Mouse (Mus musculus): ENCODE measurements around the gene Cyp2g1. TPM values are rescaled to one million over a fixed set of nuclear protein-coding genes. Genes with fewer than 3 reads are reported as not detected.
"Not testable (repeated sequence)": the region's sequence is repeated elsewhere in the genome, so short reads cannot be mapped to it uniquely, and the experiment has no call there.

Gene Cyp2g1
- polyA plus RNA-seq, 1 experiment from 2014 or later = not detected

GRCm38 (mm10) chr7:26831556-26832292 lies 23.0 kb downstream of the Cyp2g1 start:
- not testable (repeated sequence) for H3K4me3 ChIP-seq (ENCODE audit: low read depth, low read length)

DNA sequence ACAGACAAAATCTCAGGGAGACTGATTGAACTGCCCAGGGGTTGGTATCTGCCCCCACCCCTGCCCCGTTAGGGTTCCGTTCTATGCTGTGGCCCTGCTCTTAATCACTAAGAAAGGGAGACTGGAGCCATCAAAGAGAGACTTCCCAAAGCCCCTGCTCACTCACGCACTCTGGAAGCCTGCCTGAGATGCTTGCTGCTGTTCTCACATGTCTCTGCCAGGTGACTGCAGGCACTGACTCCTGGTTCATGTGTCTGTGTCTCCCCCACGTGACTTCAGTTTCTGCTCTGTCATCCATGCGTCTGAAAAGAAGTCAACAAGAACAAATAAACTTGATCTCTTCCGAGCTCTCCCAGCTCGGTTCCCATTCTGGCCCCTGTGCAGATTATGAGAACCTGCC lies 24.0 kb downstream of the Cyp2g1 start:
- not testable (repeated sequence) for H3K9me3 ChIP-seq (ENCODE audit: control insufficient read depth, low read length); H3K27ac ChIP-seq (ENCODE audit: low read depth, low read length); H3K4me3 ChIP-seq (ENCODE audit: low read depth, low read length); H3K9ac ChIP-seq (ENCODE audit: low read depth, low read length); DNase-seq (ENCODE audit: low spot score); H3K36me3 ChIP-seq (ENCODE audit: control insufficient read depth, insufficient read depth, low read length); H3K4me2 ChIP-seq; H3K27me3 ChIP-seq (replicated peaks; ENCODE audit: control insufficient read depth, insufficient read depth, low read length); H3K4me1 ChIP-seq (replicated peaks; ENCODE audit: control insufficient read depth, insufficient read depth, low read length); ATAC-seq (replicated peaks; ENCODE audit: low FRiP score)
- 76% methylated on average over 7 of the region's 7 CpGs for WGBS

More at GRCm38 (mm10) chr7:26831556-26832292, 23.0 kb downstream of the Cyp2g1 start:
- H3K36me3 ChIP-seq (ENCODE audit: control insufficient read depth, insufficient read depth, low read length); H3K9me3 ChIP-seq (ENCODE audit: control insufficient read depth, low read length); H3K4me1 ChIP-seq (replicated peaks; ENCODE audit: control insufficient read depth, insufficient read depth, low read length); ATAC-seq (replicated peaks; ENCODE audit: low FRiP score); H3K4me2 ChIP-seq; DNase-seq (ENCODE audit: low spot score); H3K9ac ChIP-seq (ENCODE audit: low read depth, low read length); H3K27me3 ChIP-seq (replicated peaks; ENCODE audit: control insufficient read depth, insufficient read depth, low read length); H3K27ac ChIP-seq (ENCODE audit: low read depth, low read length): not testable (repeated sequence)
- WGBS = 71% methylated on average over 9 of the region's 9 CpGs

- not testable (repeated sequence) for H3K36me3 ChIP-seq (ENCODE audit: control insufficient read depth, insufficient read depth, low read length); DNase-seq (ENCODE audit: low spot score); H3K4me1 ChIP-seq (replicated peaks; ENCODE audit: control insufficient read depth, insufficient read depth, low read length); H3K9me3 ChIP-seq (ENCODE audit: control insufficient read depth, low read length); H3K27me3 ChIP-seq (replicated peaks; ENCODE audit: control insufficient read depth, insufficient read depth, low read length); H3K4me2 ChIP-seq; ATAC-seq (replicated peaks; ENCODE audit: low FRiP score); H3K27ac ChIP-seq (ENCODE audit: low read depth, low read length); H3K9ac ChIP-seq (ENCODE audit: low read depth, low read length); H3K4me3 ChIP-seq (ENCODE audit: low read depth, low read length)
- 68% methylated on average over 3 of the region's 3 CpGs for WGBS
Observed at GRCm38 (mm10) chr7:26835059-26835458, 26.4 kb downstream of the Cyp2g1 start, which contains the start of gene Cyp2a5. Cyp2a5 (plus strand) TSS chr7:26835305.

DNA sequence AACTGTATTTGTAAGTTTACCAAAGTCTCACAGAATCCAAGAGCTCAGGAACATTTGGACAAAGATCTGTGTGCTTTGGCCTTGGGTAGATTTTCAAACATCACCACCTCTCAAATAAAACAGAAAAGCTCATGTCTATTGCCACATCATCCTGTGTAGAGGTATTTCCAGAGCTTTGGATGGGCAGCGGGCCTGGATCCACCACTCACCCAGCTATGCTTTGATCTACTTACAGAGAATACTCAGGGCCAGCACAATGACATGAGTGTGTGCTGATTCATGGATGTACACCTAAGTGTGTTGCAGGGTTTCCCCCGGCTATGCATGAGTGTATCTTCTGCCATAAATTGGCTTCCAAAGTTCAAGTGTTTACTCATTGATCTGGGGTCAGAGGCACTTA lies 34.7 kb downstream of the Cyp2g1 start:
- H3K4me3 ChIP-seq (ENCODE audit: low read depth, low read length); H3K27me3 ChIP-seq (replicated peaks; ENCODE audit: control insufficient read depth, insufficient read depth, low read length); ATAC-seq (replicated peaks; ENCODE audit: low FRiP score); H3K36me3 ChIP-seq (ENCODE audit: control insufficient read depth, insufficient read depth, low read length); H3K9ac ChIP-seq (ENCODE audit: low read depth, low read length); H3K9me3 ChIP-seq (ENCODE audit: control insufficient read depth, low read length); H3K4me2 ChIP-seq; DNase-seq (ENCODE audit: low spot score); H3K27ac ChIP-seq (ENCODE audit: low read depth, low read length); H3K4me1 ChIP-seq (replicated peaks; ENCODE audit: control insufficient read depth, insufficient read depth, low read length): not testable (repeated sequence)
- 91% methylated on average over 2 of the region's 2 CpGs for WGBS

DNA sequence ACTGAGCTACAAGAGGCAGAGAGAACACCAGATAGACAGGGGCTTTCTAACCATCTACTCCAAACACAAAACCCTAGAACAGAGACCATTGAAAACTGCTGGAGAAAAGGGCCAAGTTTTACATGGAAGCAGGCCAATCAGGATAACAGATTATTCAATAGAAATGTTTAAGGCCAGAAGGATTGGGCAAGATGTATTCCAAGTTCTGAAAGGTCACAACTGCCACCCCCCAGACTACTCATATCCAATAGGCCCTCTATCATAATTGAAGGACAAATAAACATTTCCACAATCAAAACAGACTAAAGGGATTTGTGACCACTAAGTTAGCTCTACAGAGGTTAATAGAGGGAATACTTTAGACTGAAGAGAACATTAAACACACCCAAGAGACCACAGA lies 41.4 kb downstream of the Cyp2g1 start:
- not testable (repeated sequence) for ATAC-seq (replicated peaks; ENCODE audit: low FRiP score); DNase-seq (ENCODE audit: low spot score); H3K4me3 ChIP-seq (ENCODE audit: low read depth, low read length)

More for the DNA sequence above, 41.4 kb downstream of the Cyp2g1 start:
- H3K36me3 ChIP-seq (ENCODE audit: control insufficient read depth, insufficient read depth, low read length); H3K4me2 ChIP-seq; H3K4me1 ChIP-seq (replicated peaks; ENCODE audit: control insufficient read depth, insufficient read depth, low read length); H3K9me3 ChIP-seq (ENCODE audit: control insufficient read depth, low read length); H3K27ac ChIP-seq (ENCODE audit: low read depth, low read length); H3K27me3 ChIP-seq (replicated peaks; ENCODE audit: control insufficient read depth, insufficient read depth, low read length); H3K9ac ChIP-seq (ENCODE audit: low read depth, low read length): not testable (repeated sequence)

Other genes starting within 250 kb of the Cyp2g1 start
- gene Vmn1r185, start 190.4 kb upstream of the Cyp2g1 start, polyA plus RNA-seq (2014; fragmentation: Nextera tagmentation; extraction: Ambion mirVana) = not detected in 2 replicates
- gene Cyp2b23, start 122.5 kb upstream of the Cyp2g1 start, polyA plus RNA-seq (2014; fragmentation: Nextera tagmentation; extraction: Ambion mirVana) = not detected in 2 replicates
- not detected in 2 replicates for gene Cyp2b19, start 51.8 kb upstream of the Cyp2g1 start, polyA plus RNA-seq (2014; fragmentation: Nextera tagmentation; extraction: Ambion mirVana)
- gene Cyp2a5, start 26.4 kb downstream of the Cyp2g1 start, polyA plus RNA-seq (2014; fragmentation: Nextera tagmentation; extraction: Ambion mirVana) = not detected in 2 replicates
- not detected in 2 replicates for gene Cyp2a22, start 130.5 kb downstream of the Cyp2g1 start, polyA plus RNA-seq (2014; fragmentation: Nextera tagmentation; extraction: Ambion mirVana)
- 0.31 TPM in 1 of 2 replicates, not detected in the other for gene Cyp2a12, start 220.2 kb downstream of the Cyp2g1 start, polyA plus RNA-seq (2014; fragmentation: Nextera tagmentation; extraction: Ambion mirVana)

Measured in liver, embryonic 11.5 days (tissue).